Mouse (Mus musculus) forebrain, embryonic 14.5 days (tissue): ENCODE data around the gene Acaa1b. TPM values are rescaled to one million over a fixed set of nuclear protein-coding genes. Genes with fewer than 3 reads are reported as not detected.

ENCODE experiments used
- ATAC-seq: fragments of 200-750 bp; cut with Nextera tagmentation; 2 replicates; pipeline ENCODE4 v1.8.0; 2017; ENCODE audit warnings: mild to moderate bottlenecking, moderate library complexity
- DNase-seq: peaks from one replicate; pipeline ENCODE4 v3.0.0-alpha.2; 2015; ENCODE audit warnings: low spot score
- H3K27ac ChIP-seq: fragments of 300-500 bp; sonication (generic); 2 replicates; pipeline ENCODE4 v1.5.1; 2014; ENCODE audit warnings: low read depth, mild to moderate bottlenecking, control low read depth, low read length, moderate library complexity
- H3K27me3 ChIP-seq: fragments of 300-500 bp; sonication (generic); replicated peaks from 2 replicates; pipeline ENCODE4 v1.6.1; 2014; ENCODE audit warnings: low read length, control low read depth, mixed read lengths; ENCODE audit not compliant: control insufficient read depth, insufficient read depth
- H3K36me3 ChIP-seq: fragments of 300-500 bp; sonication (generic); 2 replicates; pipeline ENCODE4 v1.6.1; 2014; ENCODE audit warnings: low read length, control low read depth; ENCODE audit not compliant: control insufficient read depth, insufficient read depth
- H3K4me1 ChIP-seq: fragments of 300-500 bp; sonication (generic); 2 replicates; pipeline ENCODE4 v1.6.1; 2014; ENCODE audit warnings: antibody characterized with exemption, low read length, control low read depth; ENCODE audit not compliant: control insufficient read depth, insufficient read depth
- H3K4me2 ChIP-seq: fragments of 300-500 bp; sonication (generic); 2 replicates; pipeline ENCODE4 v1.6.1; 2014; ENCODE audit warnings: mild to moderate bottlenecking, control low read depth, low read length
- H3K4me3 ChIP-seq: fragments of 300-500 bp; sonication (generic); 2 replicates; pipeline ENCODE4 v1.5.1; 2014; ENCODE audit warnings: low read depth, low read length, control low read depth
- H3K9ac ChIP-seq: fragments of 300-500 bp; sonication (generic); 2 replicates; pipeline ENCODE4 v1.6.1; 2014; ENCODE audit warnings: mild to moderate bottlenecking, low read length, control low read depth, moderate library complexity
- H3K9me3 ChIP-seq: fragments of 300-500 bp; sonication (generic); replicated peaks from 2 replicates; pipeline ENCODE4 v1.6.1; 2016; ENCODE audit warnings: low read length, control low read depth, mixed read lengths; ENCODE audit not compliant: control insufficient read depth
- WGBS: fragments of 180-500 bp; shearing (Covaris S2); extraction: QIAGEN DNeasy Blood & Tissue Kit; methylation state at CpG from one replicate; pipeline ENCODE4 v1.1.7; 2014; 5-methylcytosine and 5-hydroxymethylcytosine counted together
- polyA plus RNA-seq: library from polyadenylated mRNA; unstranded; fragments of >200 nt; fragmentation: Nextera tagmentation; extraction: Ambion mirVana; gene quantifications from 2 replicates; pipeline ENCODE4 v1.2.1, GENCODE M21; 2014

Acaa1b gene
- polyA plus RNA-seq, 1 experiment from 2014 or later = 1.3 TPM

- Histone ChIP-seq H3K9ac (peak overlapping the region; percentile 53), H3K4me1 (peaks cover 6% of the 10 kb centered on the region; the same call in 1 of the 2 replicates), H3K9me3 (no peaks in the 10 kb centered on the region), H3K4me2 (peak overlapping the region; percentile 73), H3K27me3 (no peaks in the 10 kb centered on the region), H3K4me3 (peak overlapping the region; percentile 58), H3K36me3 (no peaks in the 10 kb centered on the region), H3K27ac (no peak overlapping the region)
- DNase-seq (no peak), ATAC-seq (no peak)
- WGBS = 2% methylated on average over 19 of the region's 19 CpGs
Observed at GRCm38 (mm10) chr9:119102783-119103113, 54.1 kb downstream of the Acaa1b start.

DNA sequence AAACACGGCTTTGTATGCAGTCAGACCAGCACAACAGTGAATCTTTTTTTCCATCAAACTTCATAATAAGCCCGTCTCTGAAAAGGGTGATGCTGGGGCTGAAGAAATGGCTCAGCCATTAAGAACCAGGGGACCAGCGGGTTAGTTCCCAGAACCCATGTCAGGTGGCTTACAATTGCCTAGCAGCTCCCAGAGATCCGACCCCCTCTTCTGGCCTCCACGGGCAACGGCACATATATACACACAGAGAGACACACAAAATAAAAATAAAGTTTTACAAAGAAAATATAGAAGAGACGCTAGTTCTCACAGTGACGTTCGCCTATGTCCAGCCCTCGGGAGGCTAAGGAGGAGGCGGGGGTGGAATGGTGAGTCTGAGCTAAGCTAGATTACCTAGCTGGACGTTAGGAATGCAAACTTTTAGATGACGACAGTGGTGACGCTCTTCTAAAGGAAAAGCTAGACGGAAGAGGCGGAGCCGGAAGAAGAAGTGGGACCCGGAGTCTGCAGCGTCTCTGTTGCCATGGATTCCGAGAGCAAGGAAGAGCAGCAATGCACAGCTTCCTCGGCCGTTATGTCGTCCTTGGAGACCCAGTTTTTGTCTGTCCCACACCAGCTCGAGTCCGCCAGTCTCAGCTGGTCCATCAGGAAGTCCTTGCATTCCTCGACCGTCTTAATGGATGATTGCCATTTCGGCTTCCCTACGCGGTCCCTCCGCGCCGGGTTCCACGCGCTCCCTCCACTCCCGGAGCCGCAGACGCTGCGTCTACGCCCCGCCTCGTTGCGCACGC is 54.7 kb downstream of the Acaa1b start, which contains the start of gene Dlec1:
Gene Dlec1 (plus strand): TSS at position 487 of the 791 bp plus-strand sequence.
- WGBS = 3% methylated on average over 44 of the region's 44 CpGs
- Histone ChIP-seq H3K4me2 (peak within 1 kb of the TSS; percentile 73), H3K4me1 (peaks cover 6% of the 10 kb centered on the region; the same call in 1 of the 2 replicates), H3K27me3 (no peaks in the 10 kb centered on the region), H3K4me3 (peak within 1 kb of the TSS; percentile 58), H3K9me3 (no peaks in the 10 kb centered on the region), H3K27ac (no peak within 1 kb of the TSS), H3K36me3 (no peaks in the 10 kb centered on the region), H3K9ac (peak within 1 kb of the TSS; percentile 53)
- ATAC-seq (peak; percentile 93), DNase-seq (peak; percentile 94)

GRCm38 (mm10) chr9:119100177-119100898 is 56.6 kb downstream of the Acaa1b start:
- 17% methylated on average over 15 of the region's 15 CpGs for WGBS
- H3K27me3 ChIP-seq = no peaks in the 10 kb centered on the region
- peak; percentile 40 for DNase-seq
- H3K4me3 ChIP-seq = no peak overlapping the region
- H3K4me2 ChIP-seq = no peak overlapping the region
- no peak overlapping the region for H3K9ac ChIP-seq
- no peaks in the 10 kb centered on the region for H3K9me3 ChIP-seq
- no peaks in the 10 kb centered on the region for H3K36me3 ChIP-seq
- no peak for ATAC-seq
- H3K27ac ChIP-seq = no peak overlapping the region
- H3K4me1 ChIP-seq = peaks cover 6% of the 10 kb centered on the region; the same call in 1 of the 2 replicates

Other genes with a start within 250 kb of the Acaa1b start
- 5.7 and 6.4 TPM in 2 replicates for gene Ctdspl, start 230.6 kb downstream of the Acaa1b start, polyA plus RNA-seq
- 3.8 and 4.0 TPM in 2 replicates for gene Vill, start 104.3 kb downstream of the Acaa1b start, polyA plus RNA-seq
- 10.5 and 12.1 TPM in 2 replicates for gene Plcd1, start 63.6 kb downstream of the Acaa1b start, polyA plus RNA-seq
- gene Dlec1, start 54.6 kb downstream of the Acaa1b start, polyA plus RNA-seq = 0.33 and 0.70 TPM in 2 replicates
- gene Gm47289, start 2.1 kb upstream of the Acaa1b start, polyA plus RNA-seq = not detected in 2 replicates
- not detected in 2 replicates for gene Slc22a13, start 52.0 kb upstream of the Acaa1b start, polyA plus RNA-seq
- 13.5 and 14.9 TPM in 2 replicates for gene Oxsr1, start 165.3 kb upstream of the Acaa1b start, polyA plus RNA-seq
- gene Acaa1a, start 182.6 kb upstream of the Acaa1b start, polyA plus RNA-seq = 92.0 and 95.0 TPM in 2 replicates
- 5.7 and 5.8 TPM in 2 replicates for gene Myd88, start 184.3 kb upstream of the Acaa1b start, polyA plus RNA-seq
- 2.4 and 4.1 TPM in 2 replicates for gene Xylb, start 200.3 kb upstream of the Acaa1b start, polyA plus RNA-seq
- not detected in 2 replicates for gene Slc22a14, start 208.5 kb upstream of the Acaa1b start, polyA plus RNA-seq
- 25.9 and 27.5 TPM in 2 replicates for gene Acvr2b, start 245.0 kb upstream of the Acaa1b start, polyA plus RNA-seq